Mouse (Mus musculus): ENCODE measurements around the gene Trp63. TPM values are rescaled to one million over a fixed set of nuclear protein-coding genes. Genes with fewer than 3 reads are reported as not detected.

The Trp63 gene
- polyA plus RNA-seq, 1 experiment from 2014 or later: not detected

- ATAC-seq (ENCODE audit: low FRiP score) (no peak), DNase-seq (ENCODE audit: low spot score) (no peak)
- Histone ChIP-seq H3K4me2 (replicated peaks) (no peak overlapping the region), H3K27ac (no peak overlapping the region), H3K4me1 (replicated peaks; ENCODE audit: control insufficient read depth, insufficient read depth, low read length) (no peaks in the 10 kb centered on the region), H3K9ac (no peak overlapping the region), H3K27me3 (ENCODE audit: control insufficient read depth, insufficient read depth, low read length) (no peaks in the 10 kb centered on the region), H3K4me3 (replicated peaks; ENCODE audit: low read length) (no peak overlapping the region), H3K36me3 (replicated peaks; ENCODE audit: control insufficient read depth, insufficient read depth) (no peaks in the 10 kb centered on the region), H3K9me3 (ENCODE audit: control insufficient read depth, low read length) (no peaks in the 10 kb centered on the region)
- 97% methylated on average over 2 of the region's 2 CpGs for WGBS
These were observed 17.7 kb downstream of the Trp63 start for GRCm38 (mm10) chr16:25701252-25701651.

- Histone ChIP-seq H3K27me3 (ENCODE audit: control insufficient read depth, insufficient read depth, low read length) (no peaks in the 10 kb centered on the region), H3K4me1 (replicated peaks; ENCODE audit: control insufficient read depth, insufficient read depth, low read length) (no peaks in the 10 kb centered on the region), H3K27ac (no peak overlapping the region), H3K4me3 (replicated peaks; ENCODE audit: low read length) (no peak overlapping the region), H3K36me3 (replicated peaks; ENCODE audit: control insufficient read depth, insufficient read depth) (no peaks in the 10 kb centered on the region), H3K9ac (no peak overlapping the region), H3K4me2 (replicated peaks) (no peak overlapping the region), H3K9me3 (ENCODE audit: control insufficient read depth, low read length) (peaks cover 8% of the 10 kb centered on the region; the same call in 1 of the 2 replicates)
- no peak for ATAC-seq (ENCODE audit: low FRiP score)
- DNase-seq (ENCODE audit: low spot score): no peak
These were observed 22.7 kb downstream of the Trp63 start for GRCm38 (mm10) chr16:25706260-25706659.

- H3K4me2 ChIP-seq (replicated peaks): no peak overlapping the region
- no peak overlapping the region for H3K9ac ChIP-seq
- DNase-seq (ENCODE audit: low spot score) (no peak), ATAC-seq (ENCODE audit: low FRiP score) (no peak)
- no peaks in the 10 kb centered on the region for H3K36me3 ChIP-seq (replicated peaks; ENCODE audit: control insufficient read depth, insufficient read depth)
- no peaks in the 10 kb centered on the region for H3K4me1 ChIP-seq (replicated peaks; ENCODE audit: control insufficient read depth, insufficient read depth, low read length)
- H3K9me3 ChIP-seq (ENCODE audit: control insufficient read depth, low read length): peaks cover 4% of the 10 kb centered on the region; the same call in 1 of the 2 replicates
- no peak overlapping the region for H3K4me3 ChIP-seq (replicated peaks; ENCODE audit: low read length)
- no peak overlapping the region for H3K27ac ChIP-seq
- 78% methylated on average over 3 of the region's 3 CpGs for WGBS
- no peaks in the 10 kb centered on the region for H3K27me3 ChIP-seq (ENCODE audit: control insufficient read depth, insufficient read depth, low read length)
These were observed 32.2 kb downstream of the Trp63 start for GRCm38 (mm10) chr16:25715790-25716189.

GRCm38 (mm10) chr16:25723131-25723530, 39.6 kb downstream of the Trp63 start:
- Histone ChIP-seq H3K36me3 (replicated peaks; ENCODE audit: control insufficient read depth, insufficient read depth) (no peaks in the 10 kb centered on the region), H3K4me1 (replicated peaks; ENCODE audit: control insufficient read depth, insufficient read depth, low read length) (no peaks in the 10 kb centered on the region), H3K27me3 (ENCODE audit: control insufficient read depth, insufficient read depth, low read length) (no peaks in the 10 kb centered on the region), H3K9ac (no peak overlapping the region), H3K4me2 (replicated peaks) (no peak overlapping the region), H3K27ac (no peak overlapping the region), H3K9me3 (ENCODE audit: control insufficient read depth, low read length) (no peaks in the 10 kb centered on the region), H3K4me3 (replicated peaks; ENCODE audit: low read length) (no peak overlapping the region)
- ATAC-seq (ENCODE audit: low FRiP score) (no peak), DNase-seq (ENCODE audit: low spot score) (no peak)
- WGBS: 84% methylated on average over 5 of the region's 5 CpGs

GRCm38 (mm10) chr16:25727001-25727400, 43.4 kb downstream of the Trp63 start:
- ATAC-seq (ENCODE audit: low FRiP score): no peak
- 92% methylated on average over 5 of the region's 5 CpGs for WGBS

GRCm38 (mm10) chr16:25727957-25728506, 44.5 kb downstream of the Trp63 start:
- H3K27me3 ChIP-seq (ENCODE audit: control insufficient read depth, insufficient read depth, low read length): no peaks in the 10 kb centered on the region
- H3K9ac ChIP-seq: no peak overlapping the region
- no peak for DNase-seq (ENCODE audit: low spot score)
- WGBS: 77% methylated on average over 7 of the region's 7 CpGs
- no peak overlapping the region for H3K4me3 ChIP-seq (replicated peaks; ENCODE audit: low read length)
- H3K4me1 ChIP-seq (replicated peaks; ENCODE audit: control insufficient read depth, insufficient read depth, low read length): no peaks in the 10 kb centered on the region
- H3K36me3 ChIP-seq (replicated peaks; ENCODE audit: control insufficient read depth, insufficient read depth): no peaks in the 10 kb centered on the region
- H3K4me2 ChIP-seq (replicated peaks): no peak overlapping the region
- no peaks in the 10 kb centered on the region for H3K9me3 ChIP-seq (ENCODE audit: control insufficient read depth, low read length)
- no peak for ATAC-seq (ENCODE audit: low FRiP score)
- no peak overlapping the region for H3K27ac ChIP-seq

More at GRCm38 (mm10) chr16:25727001-25727400, 43.4 kb downstream of the Trp63 start:
- no peak overlapping the region for H3K4me2 ChIP-seq (replicated peaks)
- H3K4me1 ChIP-seq (replicated peaks; ENCODE audit: control insufficient read depth, insufficient read depth, low read length): no peaks in the 10 kb centered on the region
- H3K36me3 ChIP-seq (replicated peaks; ENCODE audit: control insufficient read depth, insufficient read depth): no peaks in the 10 kb centered on the region
- H3K27me3 ChIP-seq (ENCODE audit: control insufficient read depth, insufficient read depth, low read length): no peaks in the 10 kb centered on the region
- H3K9ac ChIP-seq: no peak overlapping the region
- H3K27ac ChIP-seq: no peak overlapping the region
- DNase-seq (ENCODE audit: low spot score): no peak
- no peaks in the 10 kb centered on the region for H3K9me3 ChIP-seq (ENCODE audit: control insufficient read depth, low read length)
- no peak overlapping the region for H3K4me3 ChIP-seq (replicated peaks; ENCODE audit: low read length)

- Histone ChIP-seq H3K4me2 (replicated peaks) (no peak overlapping the region), H3K4me1 (replicated peaks; ENCODE audit: control insufficient read depth, insufficient read depth, low read length) (no peaks in the 10 kb centered on the region), H3K9me3 (ENCODE audit: control insufficient read depth, low read length) (no peaks in the 10 kb centered on the region), H3K27me3 (ENCODE audit: control insufficient read depth, insufficient read depth, low read length) (no peaks in the 10 kb centered on the region), H3K9ac (no peak overlapping the region), H3K36me3 (replicated peaks; ENCODE audit: control insufficient read depth, insufficient read depth) (no peaks in the 10 kb centered on the region), H3K27ac (no peak overlapping the region), H3K4me3 (replicated peaks; ENCODE audit: low read length) (no peak overlapping the region)
- ATAC-seq (ENCODE audit: low FRiP score) (no peak), DNase-seq (ENCODE audit: low spot score) (no peak)
- WGBS: 77% methylated on average over 3 of the region's 3 CpGs
These were observed 53.3 kb downstream of the Trp63 start for GRCm38 (mm10) chr16:25736912-25737311.

GRCm38 (mm10) chr16:25737623-25738050, 54.1 kb downstream of the Trp63 start:
- WGBS: 24% methylated on average over 6 of the region's 6 CpGs
- no peaks in the 10 kb centered on the region for H3K9me3 ChIP-seq (ENCODE audit: control insufficient read depth, low read length)
- DNase-seq (ENCODE audit: low spot score) (no peak), ATAC-seq (ENCODE audit: low FRiP score) (no peak; the same call in 1 of the 2 replicates)
- H3K36me3 ChIP-seq (replicated peaks; ENCODE audit: control insufficient read depth, insufficient read depth): no peaks in the 10 kb centered on the region
- H3K9ac ChIP-seq: no peak overlapping the region
- no peaks in the 10 kb centered on the region for H3K4me1 ChIP-seq (replicated peaks; ENCODE audit: control insufficient read depth, insufficient read depth, low read length)
- no peak overlapping the region for H3K4me2 ChIP-seq (replicated peaks)
- no peaks in the 10 kb centered on the region for H3K27me3 ChIP-seq (ENCODE audit: control insufficient read depth, insufficient read depth, low read length)
- H3K27ac ChIP-seq: no peak overlapping the region
- H3K4me3 ChIP-seq (replicated peaks; ENCODE audit: low read length): no peak overlapping the region

- Histone ChIP-seq H3K27me3 (ENCODE audit: control insufficient read depth, insufficient read depth, low read length) (no peaks in the 10 kb centered on the region), H3K4me1 (replicated peaks; ENCODE audit: control insufficient read depth, insufficient read depth, low read length) (no peaks in the 10 kb centered on the region), H3K4me3 (replicated peaks; ENCODE audit: low read length) (no peak overlapping the region), H3K36me3 (replicated peaks; ENCODE audit: control insufficient read depth, insufficient read depth) (no peaks in the 10 kb centered on the region), H3K9me3 (ENCODE audit: control insufficient read depth, low read length) (no peaks in the 10 kb centered on the region), H3K27ac (no peak overlapping the region), H3K4me2 (replicated peaks) (no peak overlapping the region), H3K9ac (no peak overlapping the region)
- WGBS: 43% methylated on average over 3 of the region's 3 CpGs
- no peak for ATAC-seq (ENCODE audit: low FRiP score)
- peak; percentile 42 for DNase-seq (ENCODE audit: low spot score)
These were observed 63.2 kb downstream of the Trp63 start for GRCm38 (mm10) chr16:25746807-25747206.

- Histone ChIP-seq H3K4me2 (replicated peaks) (no peak overlapping the region), H3K4me3 (replicated peaks; ENCODE audit: low read length) (no peak overlapping the region), H3K9me3 (ENCODE audit: control insufficient read depth, low read length) (no peaks in the 10 kb centered on the region), H3K27ac (no peak overlapping the region), H3K9ac (no peak overlapping the region), H3K27me3 (ENCODE audit: control insufficient read depth, insufficient read depth, low read length) (no peaks in the 10 kb centered on the region), H3K36me3 (replicated peaks; ENCODE audit: control insufficient read depth, insufficient read depth) (no peaks in the 10 kb centered on the region), H3K4me1 (replicated peaks; ENCODE audit: control insufficient read depth, insufficient read depth, low read length) (no peaks in the 10 kb centered on the region)
- DNase-seq (ENCODE audit: low spot score) (no peak), ATAC-seq (ENCODE audit: low FRiP score) (no peak)
- WGBS: 57% methylated on average over 11 of the region's 11 CpGs
These were observed 68.3 kb downstream of the Trp63 start for GRCm38 (mm10) chr16:25751866-25752265.

Measured in hindbrain, embryonic 14.5 days (tissue).